Mouse (Mus musculus) lung, embryonic 15.5 days (tissue): Measurements from ENCODE around the gene Plekho1. TPM values are rescaled to one million over a fixed set of nuclear protein-coding genes. Genes with fewer than 3 reads are reported as not detected.

ENCODE experiments used
- ATAC-seq: fragments of 200-750 bp; cut with Nextera tagmentation; 2 replicates; pipeline ENCODE4 v1.8.0; 2017; ENCODE audit warnings: moderate number of reproducible peaks, borderline replicate concordance; ENCODE audit not compliant: low FRiP score, low TSS enrichment; ENCODE audit errors: extremely low read depth
- H3K27ac ChIP-seq: fragments of 300-500 bp; sonication (generic); 2 replicates; pipeline ENCODE4 v1.5.1; 2015; ENCODE audit warnings: moderate library complexity, mild to moderate bottlenecking, inconsistent platforms
- H3K27me3 ChIP-seq: fragments of 300-500 bp; sonication (generic); 2 replicates; pipeline ENCODE4 v1.6.1; 2015; ENCODE audit warnings: inconsistent platforms
- H3K36me3 ChIP-seq: fragments of 300-500 bp; sonication (generic); 2 replicates; pipeline ENCODE4 v1.6.1; 2015; ENCODE audit warnings: inconsistent platforms
- H3K4me1 ChIP-seq: fragments of 300-500 bp; sonication (generic); 2 replicates; pipeline ENCODE4 v1.6.1; 2015; ENCODE audit warnings: inconsistent platforms
- H3K4me2 ChIP-seq: fragments of 300-500 bp; sonication (generic); 2 replicates; pipeline ENCODE4 v1.6.1; 2015; ENCODE audit warnings: inconsistent platforms, mild to moderate bottlenecking, moderate library complexity
- H3K4me3 ChIP-seq: fragments of 300-500 bp; sonication (generic); 2 replicates; pipeline ENCODE4 v1.5.1; 2015; ENCODE audit warnings: mild to moderate bottlenecking, inconsistent platforms
- H3K9ac ChIP-seq: fragments of 300-500 bp; sonication (generic); 2 replicates; pipeline ENCODE4 v1.6.1; 2015; ENCODE audit warnings: inconsistent platforms
- H3K9me3 ChIP-seq: fragments of 300-500 bp; sonication (generic); 2 replicates; pipeline ENCODE4 v1.6.1; 2016; ENCODE audit warnings: inconsistent platforms
- WGBS: fragments of 180-500 bp; shearing (Covaris S2); methylation state at CpG from one replicate; pipeline ENCODE4 v1.1.7; 2015; 5-methylcytosine and 5-hydroxymethylcytosine counted together
- polyA plus RNA-seq: library from polyadenylated mRNA; unstranded; fragments of >200 nt; fragmentation: Nextera tagmentation; extraction: Ambion mirVana; gene quantifications from 2 replicates; pipeline ENCODE4 v1.2.1, GENCODE M21; 2015

Gene Plekho1
- polyA plus RNA-seq, 1 experiment from 2014 or later, result 38.2 TPM

DNA sequence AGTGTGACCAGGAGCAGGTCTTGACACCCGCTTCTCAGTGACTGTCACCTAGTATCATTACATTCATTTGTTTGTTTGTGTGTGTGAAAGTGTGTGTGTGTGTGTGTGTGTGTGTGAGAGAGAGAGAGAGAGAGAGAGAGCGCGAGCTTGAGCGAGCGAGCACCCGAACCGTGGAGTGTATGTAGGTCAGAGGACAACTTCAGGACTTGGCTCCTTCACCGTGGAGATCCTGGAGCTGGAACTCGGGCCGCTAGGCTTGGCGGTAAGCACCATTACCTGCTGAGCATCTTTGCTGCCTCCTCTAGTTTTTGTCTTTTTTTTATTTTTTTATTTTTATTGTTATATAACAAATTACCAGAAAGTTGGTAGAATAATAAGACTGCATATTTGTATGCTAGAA is 34.0 kb upstream of the Plekho1 start:
- Histone ChIP-seq H3K9ac (no peak overlapping the region), H3K27me3 (no peaks in the 10 kb centered on the region), H3K36me3 (no peaks in the 10 kb centered on the region; the same call in 1 of the 2 replicates), H3K4me2 (no peak overlapping the region), H3K4me3 (no peak overlapping the region), H3K27ac (no peak overlapping the region), H3K9me3 (no peaks in the 10 kb centered on the region), H3K4me1 (no peaks in the 10 kb centered on the region)
- WGBS, result 86% methylated on average over 11 of the region's 11 CpGs
- no peak for ATAC-seq

DNA sequence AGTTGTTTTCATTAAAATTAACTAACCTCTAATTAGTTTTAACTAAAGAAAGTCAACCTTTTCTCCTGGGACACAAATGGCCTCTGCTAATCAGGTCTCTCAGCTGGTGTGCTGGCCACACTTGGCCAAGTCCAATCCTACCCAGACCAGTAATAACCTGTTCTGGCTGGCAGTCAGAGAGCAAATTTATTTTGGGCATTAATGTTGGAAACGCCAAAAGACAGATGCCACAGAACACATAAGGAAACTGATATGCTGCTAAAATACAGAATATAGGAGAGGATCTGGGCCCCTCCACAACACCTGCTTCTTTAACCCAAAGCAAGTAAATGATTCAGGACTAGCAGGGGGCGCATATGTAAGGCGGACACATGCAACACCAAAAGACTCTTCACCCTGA is 33.5 kb upstream of the Plekho1 start:
- ATAC-seq, result no peak
- WGBS, result 87% methylated on average over 3 of the region's 3 CpGs

DNA sequence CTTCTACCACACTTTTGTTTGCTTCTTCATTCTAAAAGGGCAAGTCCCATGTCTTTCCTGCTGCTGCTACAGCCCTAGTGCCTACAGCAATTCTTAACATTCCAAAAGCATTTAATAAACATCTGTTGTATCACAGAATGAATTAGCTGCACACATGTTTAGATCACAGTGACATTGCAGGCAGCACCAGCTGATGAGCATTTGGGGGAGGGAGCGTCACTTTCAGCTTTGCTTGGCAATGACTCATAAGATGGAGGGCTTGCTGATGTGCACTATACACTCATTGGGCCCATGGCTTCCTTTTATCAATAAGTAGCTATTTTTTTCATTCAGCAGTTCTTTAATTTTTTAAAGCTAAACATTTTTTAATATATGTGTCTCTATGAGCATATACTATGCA is 32.1 kb upstream of the Plekho1 start:
- WGBS, result 61% methylated on average over 1 of the region's 1 CpGs
- no peak overlapping the region for H3K9ac ChIP-seq
- no peaks in the 10 kb centered on the region for H3K4me1 ChIP-seq
- H3K27me3 ChIP-seq, result no peaks in the 10 kb centered on the region
- no peak overlapping the region for H3K27ac ChIP-seq
- H3K9me3 ChIP-seq, result no peaks in the 10 kb centered on the region
- no peak overlapping the region for H3K4me2 ChIP-seq
- ATAC-seq, result no peak
- no peaks in the 10 kb centered on the region; the same call in 1 of the 2 replicates for H3K36me3 ChIP-seq
- H3K4me3 ChIP-seq, result no peak overlapping the region

More for the DNA sequence above, 33.5 kb upstream of the Plekho1 start:
- Histone ChIP-seq H3K4me3 (no peak overlapping the region), H3K36me3 (no peaks in the 10 kb centered on the region; the same call in 1 of the 2 replicates), H3K9me3 (no peaks in the 10 kb centered on the region), H3K27ac (no peak overlapping the region), H3K9ac (no peak overlapping the region), H3K27me3 (no peaks in the 10 kb centered on the region), H3K4me1 (no peaks in the 10 kb centered on the region), H3K4me2 (no peak overlapping the region)

- Histone ChIP-seq H3K27me3 (no peaks in the 10 kb centered on the region), H3K27ac (no peak overlapping the region), H3K36me3 (no peaks in the 10 kb centered on the region; the same call in 1 of the 2 replicates), H3K4me2 (no peak overlapping the region), H3K4me3 (no peak overlapping the region), H3K9ac (no peak overlapping the region), H3K4me1 (no peaks in the 10 kb centered on the region), H3K9me3 (no peaks in the 10 kb centered on the region)
- WGBS, result 76% methylated on average over 1 of the region's 1 CpGs
- ATAC-seq, result no peak
Measured at GRCm38 (mm10) chr3:96027145-96027544, 31.3 kb upstream of the Plekho1 start.

GRCm38 (mm10) chr3:96021421-96022128 is 25.8 kb upstream of the Plekho1 start:
- no peaks in the 10 kb centered on the region for H3K4me1 ChIP-seq
- ATAC-seq, result no peak
- H3K27ac ChIP-seq, result no peak overlapping the region
- H3K4me3 ChIP-seq, result no peak overlapping the region
- no peaks in the 10 kb centered on the region for H3K9me3 ChIP-seq
- H3K9ac ChIP-seq, result no peak overlapping the region
- H3K36me3 ChIP-seq, result no peaks in the 10 kb centered on the region
- WGBS, result 59% methylated on average over 5 of the region's 5 CpGs
- no peaks in the 10 kb centered on the region for H3K27me3 ChIP-seq
- no peak overlapping the region for H3K4me2 ChIP-seq

GRCm38 (mm10) chr3:96020735-96021134 is 24.9 kb upstream of the Plekho1 start:
- Histone ChIP-seq H3K9me3 (no peaks in the 10 kb centered on the region), H3K27me3 (no peaks in the 10 kb centered on the region), H3K4me3 (no peak overlapping the region), H3K9ac (no peak overlapping the region), H3K4me1 (no peaks in the 10 kb centered on the region), H3K4me2 (no peak overlapping the region), H3K36me3 (no peaks in the 10 kb centered on the region), H3K27ac (no peak overlapping the region)
- 84% methylated on average over 1 of the region's 1 CpGs for WGBS
- no peak for ATAC-seq

DNA sequence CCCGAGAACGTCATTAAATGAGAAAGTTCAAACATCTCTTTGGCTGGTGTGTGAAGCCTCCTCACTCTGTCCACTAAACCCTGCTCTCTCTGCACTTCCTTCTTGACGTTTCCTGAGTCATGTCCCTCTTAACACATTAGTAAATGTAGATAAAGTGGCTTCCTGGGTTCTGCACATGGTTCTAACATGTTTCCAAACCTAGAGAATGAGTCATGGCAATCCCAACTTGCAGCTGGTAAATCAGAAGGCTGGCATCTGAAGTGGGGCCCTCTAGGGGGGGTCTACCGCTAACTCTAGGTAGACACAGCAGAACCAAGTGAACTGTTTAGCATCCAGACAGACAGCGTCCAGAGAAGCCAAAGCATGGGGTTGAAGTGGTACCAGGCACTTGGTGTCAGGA is 21.7 kb upstream of the Plekho1 start:
- H3K4me1 ChIP-seq, result no peaks in the 10 kb centered on the region
- no peak for ATAC-seq
- no peak overlapping the region for H3K4me2 ChIP-seq
- no peaks in the 10 kb centered on the region for H3K36me3 ChIP-seq
- H3K4me3 ChIP-seq, result no peak overlapping the region
- no peak overlapping the region for H3K27ac ChIP-seq
- H3K27me3 ChIP-seq, result no peaks in the 10 kb centered on the region
- H3K9me3 ChIP-seq, result no peaks in the 10 kb centered on the region
- 57% methylated on average over 5 of the region's 5 CpGs for WGBS
- no peak overlapping the region for H3K9ac ChIP-seq

DNA sequence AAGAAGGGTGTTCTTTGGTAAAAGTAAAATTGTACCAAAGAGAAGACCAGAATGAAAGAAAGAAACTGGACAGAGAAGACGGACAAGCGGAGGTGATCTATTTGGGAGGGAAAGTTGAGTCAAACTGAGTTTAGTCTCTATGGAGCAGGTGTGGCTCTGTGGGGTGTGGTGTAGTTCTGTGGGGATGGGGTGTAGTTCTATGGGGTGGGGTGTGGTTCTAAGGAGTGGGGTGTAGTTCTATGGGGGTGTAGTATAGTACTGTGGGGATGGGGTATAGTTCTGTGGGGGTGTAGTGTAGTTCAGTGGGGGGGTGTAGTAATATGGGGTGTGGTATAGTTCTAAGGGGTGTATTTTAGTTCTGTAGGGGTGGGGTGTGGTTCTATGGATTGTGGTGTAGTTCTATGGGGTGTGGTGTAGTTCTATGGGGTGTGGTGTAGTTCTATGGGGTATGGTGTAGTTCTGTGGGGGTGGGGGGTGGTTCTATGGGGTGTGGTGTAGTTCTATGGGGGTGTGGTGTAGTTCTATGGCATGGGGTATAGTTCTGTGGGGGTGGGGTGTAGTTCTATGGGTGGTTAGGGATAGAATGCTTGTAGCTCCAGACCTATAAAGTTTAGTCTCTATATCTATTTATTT is 20.6 kb upstream of the Plekho1 start:
- no peak overlapping the region for H3K4me2 ChIP-seq
- no peak overlapping the region for H3K9ac ChIP-seq
- H3K27ac ChIP-seq, result no peak overlapping the region
- no peaks in the 10 kb centered on the region for H3K27me3 ChIP-seq
- no peaks in the 10 kb centered on the region for H3K36me3 ChIP-seq
- no peak for ATAC-seq
- no peaks in the 10 kb centered on the region for H3K9me3 ChIP-seq
- no peaks in the 10 kb centered on the region for H3K4me1 ChIP-seq
- 88% methylated on average over 2 of the region's 2 CpGs for WGBS
- no peak overlapping the region for H3K4me3 ChIP-seq

DNA sequence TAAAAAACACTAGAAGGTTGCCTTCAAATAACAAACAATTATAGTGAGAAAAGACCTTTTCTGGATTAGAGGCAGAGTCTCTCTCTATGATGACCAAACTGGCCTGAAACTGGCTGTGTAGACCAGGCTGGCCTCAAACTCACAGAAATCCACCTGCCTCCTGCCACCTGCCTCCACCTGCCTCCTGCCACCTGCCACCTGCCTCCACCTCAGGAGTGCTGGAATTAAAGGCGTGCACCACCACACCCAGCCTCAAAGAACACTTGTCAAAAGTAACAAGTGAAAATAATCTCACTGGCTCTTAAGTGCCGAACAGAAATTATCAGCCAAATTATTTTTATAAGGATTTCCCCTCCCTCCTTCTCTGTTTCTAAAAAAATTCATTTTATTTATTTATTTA is 19.9 kb upstream of the Plekho1 start:
- Histone ChIP-seq H3K4me2 (no peak overlapping the region), H3K4me1 (no peaks in the 10 kb centered on the region), H3K36me3 (no peaks in the 10 kb centered on the region), H3K9ac (no peak overlapping the region), H3K9me3 (no peaks in the 10 kb centered on the region), H3K27ac (no peak overlapping the region), H3K4me3 (no peak overlapping the region), H3K27me3 (no peaks in the 10 kb centered on the region)
- WGBS, result 73% methylated on average over 2 of the region's 2 CpGs
- ATAC-seq, result no peak

DNA sequence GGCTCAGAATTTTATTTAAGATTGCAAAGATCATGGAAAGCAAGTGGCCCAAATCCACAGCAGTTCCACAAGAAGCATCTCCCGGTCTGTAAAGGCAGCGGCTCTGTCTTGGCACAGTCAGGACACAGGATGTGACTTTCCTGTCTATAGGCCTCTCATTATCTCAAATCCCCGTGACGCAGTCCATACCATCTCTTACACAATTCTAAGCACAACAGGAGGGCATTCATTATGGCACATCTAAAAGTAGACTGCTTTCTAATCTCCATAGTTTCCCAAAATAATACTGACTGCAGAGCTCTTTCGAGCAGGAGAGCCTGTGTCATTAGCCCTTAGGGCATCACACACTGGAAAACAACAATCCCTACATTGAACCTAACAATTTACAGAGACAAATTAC is 17.0 kb upstream of the Plekho1 start:
- Histone ChIP-seq H3K4me3 (no peak overlapping the region), H3K27ac (no peak overlapping the region), H3K9ac (no peak overlapping the region), H3K9me3 (no peaks in the 10 kb centered on the region), H3K4me1 (no peaks in the 10 kb centered on the region), H3K4me2 (no peak overlapping the region), H3K27me3 (no peaks in the 10 kb centered on the region), H3K36me3 (no peaks in the 10 kb centered on the region)
- no peak for ATAC-seq
- 67% methylated on average over 5 of the region's 5 CpGs for WGBS

DNA sequence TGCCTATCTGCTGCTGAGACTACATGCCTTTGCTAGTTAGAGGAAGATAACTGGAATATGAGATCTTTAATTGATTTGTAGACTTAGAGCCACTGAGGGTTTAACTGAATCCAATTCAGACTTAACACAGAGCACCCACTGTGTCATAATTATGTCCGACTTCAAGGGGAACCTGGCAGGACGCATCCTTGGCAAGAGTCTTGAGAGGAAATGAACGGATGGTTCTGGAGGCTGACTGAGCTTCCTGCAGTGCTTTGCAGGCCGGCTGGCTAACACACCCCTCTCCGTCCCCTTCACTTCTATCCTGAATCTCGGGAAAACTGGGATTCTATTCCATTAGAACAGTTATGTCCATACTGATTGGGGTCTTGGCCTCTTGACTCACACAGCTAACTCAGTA is 12.7 kb upstream of the Plekho1 start:
- ATAC-seq, result no peak

DNA sequence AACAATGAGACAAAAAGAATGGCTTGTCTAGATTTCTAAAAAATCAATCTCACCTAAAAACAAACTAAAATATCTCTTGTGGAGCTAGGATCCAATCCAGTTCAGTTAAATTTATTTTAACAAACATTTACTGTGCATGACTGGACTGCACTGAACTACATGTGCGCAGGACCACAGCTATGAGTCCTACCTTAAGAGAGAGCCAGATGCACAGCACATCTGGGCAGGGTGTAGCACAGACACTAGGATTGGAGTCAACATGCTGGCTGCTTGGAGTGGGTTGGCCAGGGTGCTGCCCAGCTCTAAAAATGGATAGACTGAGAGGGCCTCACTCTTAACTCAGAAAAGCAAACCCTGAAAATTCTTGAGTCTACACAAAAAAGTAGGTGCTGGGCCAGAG is 5.8 kb upstream of the Plekho1 start:
- Histone ChIP-seq H3K36me3 (no peaks in the 10 kb centered on the region), H3K4me1 (peaks cover 13% of the 10 kb centered on the region), H3K9ac (no peak overlapping the region), H3K9me3 (no peaks in the 10 kb centered on the region), H3K4me2 (no peak overlapping the region), H3K27ac (no peak overlapping the region), H3K4me3 (no peak overlapping the region), H3K27me3 (no peaks in the 10 kb centered on the region)
- no peak for ATAC-seq
- WGBS, result 95% methylated on average over 1 of the region's 1 CpGs

More for the DNA sequence above, 12.7 kb upstream of the Plekho1 start:
- no peak overlapping the region for H3K4me2 ChIP-seq
- no peak overlapping the region for H3K27ac ChIP-seq
- H3K4me3 ChIP-seq, result no peak overlapping the region
- no peaks in the 10 kb centered on the region for H3K36me3 ChIP-seq
- no peak overlapping the region for H3K9ac ChIP-seq
- H3K4me1 ChIP-seq, result no peaks in the 10 kb centered on the region
- WGBS, result 68% methylated on average over 6 of the region's 6 CpGs
- H3K27me3 ChIP-seq, result no peaks in the 10 kb centered on the region
- H3K9me3 ChIP-seq, result no peaks in the 10 kb centered on the region
